ENCODE assay signal across 27 mouse cellular contexts in the genomic region with DNA sequence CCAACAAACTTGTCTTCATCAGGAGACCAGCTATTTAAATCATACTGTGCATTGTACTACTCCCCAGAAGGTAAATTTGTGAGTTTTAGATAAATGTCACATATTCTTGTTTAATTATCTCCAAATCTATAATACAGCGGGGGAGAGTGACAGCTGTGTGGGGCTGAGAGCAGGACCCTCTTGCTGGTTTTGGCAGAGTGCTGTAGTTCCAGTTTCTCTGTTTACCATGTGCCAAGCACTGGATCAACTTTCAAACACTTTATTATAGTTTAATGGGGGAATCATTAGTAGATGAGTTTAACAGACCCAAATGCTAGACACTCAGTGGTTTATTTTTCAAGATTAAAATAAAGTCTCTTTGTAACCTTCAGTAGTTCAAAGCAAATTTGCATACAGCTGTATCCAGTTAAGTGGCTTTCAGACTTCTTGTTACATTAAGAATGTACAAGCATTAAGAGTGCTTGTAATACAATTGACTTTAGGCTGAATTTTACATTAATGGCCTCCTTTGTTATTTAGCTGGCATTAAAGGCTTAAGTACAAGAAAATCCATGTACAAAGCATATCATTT.
DNase-seq lines count a peak whose midpoint lies in the region; ATAC-seq and TF ChIP-seq lines count a peak whose summit lies in the region.
"Had no signal": no experiment of that assay in that cellular context is flagged by ENCODE, and none has a peak within 500 bp of the region (broad histone marks: within the 10 kb centered on the region; RNA-seq: fewer than 3 reads in every experiment).

No protein-coding gene starts in this region.

- no peaks in the 10 kb centered on the region for H3K27me3 ChIP-seq in hindbrain, embryonic 11.5 days (ENCODE audit: control insufficient read depth, insufficient read depth, low read length)
- H3K27me3 ChIP-seq in hindbrain, postnatal 0 days (ENCODE audit: insufficient read depth, low read length), result no peaks in the 10 kb centered on the region
- no peaks in the 10 kb centered on the region for H3K27me3 ChIP-seq in midbrain, embryonic 13.5 days
- no peaks in the 10 kb centered on the region for H3K27me3 ChIP-seq in midbrain, embryonic 10.5 days (ENCODE audit: low read depth, poor library complexity, severe bottlenecking)
- no peaks in the 10 kb centered on the region for H3K27me3 ChIP-seq in forebrain, embryonic 12.5 days
- H3K27me3 ChIP-seq in forebrain, embryonic 16.5 days (replicated peaks; ENCODE audit: control insufficient read depth, insufficient read depth, low read length), result no peaks in the 10 kb centered on the region
- H3K27me3 ChIP-seq: limb, embryonic 13.5 days; lung, embryonic 15.5 days; megakaryocyte, embryonic 14.5 days; neural tube, embryonic 13.5 days; Patski had no signal

- H3K9me3 ChIP-seq in hindbrain, embryonic 11.5 days (ENCODE audit: control insufficient read depth, low read length), result no peaks in the 10 kb centered on the region
- no peaks in the 10 kb centered on the region for H3K9me3 ChIP-seq in hindbrain, postnatal 0 days (ENCODE audit: low read length)
- H3K9me3 ChIP-seq in midbrain, embryonic 13.5 days, result no peaks in the 10 kb centered on the region
- H3K9me3 ChIP-seq in midbrain, embryonic 10.5 days (replicated peaks), result no peaks in the 10 kb centered on the region
- no peaks in the 10 kb centered on the region for H3K9me3 ChIP-seq in forebrain, embryonic 12.5 days
- no peaks in the 10 kb centered on the region for H3K9me3 ChIP-seq in forebrain, embryonic 16.5 days (ENCODE audit: control insufficient read depth, low read length)
- H3K9me3 ChIP-seq: limb, embryonic 13.5 days; lung, embryonic 15.5 days; megakaryocyte, embryonic 14.5 days; neural tube, embryonic 13.5 days had no signal

- H3K4me1 ChIP-seq in hindbrain, embryonic 11.5 days (replicated peaks; ENCODE audit: control insufficient read depth, insufficient read depth, low read length), result no peaks in the 10 kb centered on the region
- H3K4me1 ChIP-seq in hindbrain, postnatal 0 days (ENCODE audit: insufficient read depth, low read length), result no peaks in the 10 kb centered on the region
- H3K4me1 ChIP-seq in midbrain, embryonic 13.5 days (replicated peaks), result no peaks in the 10 kb centered on the region
- no peaks in the 10 kb centered on the region for H3K4me1 ChIP-seq in midbrain, embryonic 10.5 days
- H3K4me1 ChIP-seq in forebrain, embryonic 12.5 days, result no peaks in the 10 kb centered on the region
- H3K4me1 ChIP-seq in forebrain, embryonic 16.5 days (replicated peaks; ENCODE audit: control insufficient read depth, insufficient read depth, low read length), result no peaks in the 10 kb centered on the region
- H3K4me1 ChIP-seq: limb, embryonic 13.5 days; lung, embryonic 15.5 days; megakaryocyte, embryonic 14.5 days; neural tube, embryonic 13.5 days had no signal

- no peak for DNase-seq in hindbrain, embryonic 11.5 days (ENCODE audit: low spot score)
- DNase-seq in hindbrain, postnatal 0 days (ENCODE audit: low spot score), result no peak
- DNase-seq in midbrain, embryonic 10.5 days (ENCODE audit: low spot score), result no peak
- no peak for DNase-seq in lung, postnatal 36 days
- DNase-seq: adrenal gland, postnatal 10 days; cerebellum, adult 11-12 months; cerebellum, adult 9-11 months; gastrocnemius, postnatal 14 days; heart, postnatal 36 days; kidney, adult 8-10 months; kidney, postnatal 4 days; retina, postnatal 1 day; right cerebral cortex, postnatal 14 days; thymus, postnatal 4 days had no signal

- no peak overlapping the region for H3K4me2 ChIP-seq in hindbrain, embryonic 11.5 days (replicated peaks; ENCODE audit: low read depth, low read length)
- no peak overlapping the region for H3K4me2 ChIP-seq in hindbrain, postnatal 0 days (ENCODE audit: low read depth, low read length)
- H3K4me2 ChIP-seq in midbrain, embryonic 13.5 days (replicated peaks), result no peak overlapping the region
- H3K4me2 ChIP-seq in forebrain, embryonic 12.5 days, result no peak overlapping the region
- no peak overlapping the region for H3K4me2 ChIP-seq in forebrain, embryonic 16.5 days (ENCODE audit: low read length)
- H3K4me2 ChIP-seq: heart, embryonic 11.5 days; limb, embryonic 13.5 days; liver, embryonic 11.5 days; lung, embryonic 15.5 days; neural tube, embryonic 13.5 days had no signal

- 0 out of 2 replicates have a peak, but pooled peaks have one; percentile 10 for ATAC-seq in hindbrain, embryonic 11.5 days (ENCODE audit: low FRiP score)
- no peak for ATAC-seq in hindbrain, postnatal 0 days
- 0 out of 2 replicates have a peak, but pooled peaks have one; percentile 45 for ATAC-seq in midbrain, embryonic 13.5 days
- peak; percentile 83; the same call in 1 of the 2 replicates for ATAC-seq in forebrain, embryonic 12.5 days (ENCODE audit: low FRiP score)
- ATAC-seq in forebrain, embryonic 16.5 days, result peak; percentile 89
- ATAC-seq: intestine, embryonic 16.5 days; Patski had no signal

- H3K36me3 ChIP-seq in hindbrain, embryonic 11.5 days (ENCODE audit: control insufficient read depth, insufficient read depth, low read length), result no peaks in the 10 kb centered on the region
- H3K36me3 ChIP-seq in hindbrain, postnatal 0 days (ENCODE audit: insufficient read depth, low read length), result no peaks in the 10 kb centered on the region
- H3K36me3 ChIP-seq in midbrain, embryonic 13.5 days, result no peaks in the 10 kb centered on the region
- no peaks in the 10 kb centered on the region for H3K36me3 ChIP-seq in midbrain, embryonic 10.5 days
- no peaks in the 10 kb centered on the region for H3K36me3 ChIP-seq in forebrain, embryonic 12.5 days (replicated peaks)
- no peaks in the 10 kb centered on the region for H3K36me3 ChIP-seq in forebrain, embryonic 16.5 days (ENCODE audit: control insufficient read depth, insufficient read depth)
- H3K36me3 ChIP-seq: limb, embryonic 13.5 days; lung, embryonic 15.5 days; neural tube, embryonic 13.5 days had no signal

- H3K9ac ChIP-seq in hindbrain, embryonic 11.5 days (ENCODE audit: low read depth, low read length), result no peak overlapping the region
- H3K9ac ChIP-seq in hindbrain, postnatal 0 days (replicated peaks; ENCODE audit: low read length), result no peak overlapping the region
- H3K9ac ChIP-seq in midbrain, embryonic 13.5 days (replicated peaks), result no peak overlapping the region
- no peak overlapping the region for H3K9ac ChIP-seq in forebrain, embryonic 12.5 days
- no peak overlapping the region for H3K9ac ChIP-seq in forebrain, embryonic 16.5 days (replicated peaks; ENCODE audit: low read depth, low read length)
- H3K9ac ChIP-seq: limb, embryonic 13.5 days; lung, embryonic 15.5 days; neural tube, embryonic 13.5 days had no signal

- TF ChIP-seq CTCF in hindbrain, postnatal 0 days (IDR thresholded peaks at IDR 0.05; ENCODE audit: low read depth), result no peak

- H3K4me3 ChIP-seq in hindbrain, embryonic 11.5 days (ENCODE audit: low read depth, low read length), result no peak overlapping the region
- no peak overlapping the region for H3K4me3 ChIP-seq in hindbrain, postnatal 0 days (ENCODE audit: low read length)
- no peak overlapping the region for H3K4me3 ChIP-seq in midbrain, embryonic 13.5 days (replicated peaks)
- no peak overlapping the region for H3K4me3 ChIP-seq in midbrain, embryonic 10.5 days
- no peak overlapping the region for H3K4me3 ChIP-seq in forebrain, embryonic 12.5 days (replicated peaks)
- H3K4me3 ChIP-seq in forebrain, embryonic 16.5 days (replicated peaks; ENCODE audit: low read length), result no peak overlapping the region
- H3K4me3 ChIP-seq: erythroblast, embryonic 14.5 days; limb, embryonic 13.5 days; lung, embryonic 15.5 days; megakaryocyte, embryonic 14.5 days; neural tube, embryonic 13.5 days had no signal

- 76% methylated on average over 1 of the region's 1 CpGs for WGBS in hindbrain, embryonic 11.5 days
- WGBS in hindbrain, postnatal 0 days, result 41% methylated on average over 1 of the region's 1 CpGs
- 40% methylated on average over 1 of the region's 1 CpGs for WGBS in midbrain, embryonic 13.5 days
- WGBS in midbrain, embryonic 10.5 days, result 86% methylated on average over 1 of the region's 1 CpGs
- 59% methylated on average over 1 of the region's 1 CpGs for whole genome bisulfite sequencing in forebrain, embryonic 12.5 days
- WGBS in forebrain, embryonic 16.5 days, result 31% methylated on average over 1 of the region's 1 CpGs

- H3K27ac ChIP-seq in hindbrain, embryonic 11.5 days (ENCODE audit: low read depth, low read length), result no peak overlapping the region
- no peak overlapping the region for H3K27ac ChIP-seq in hindbrain, postnatal 0 days
- no peak overlapping the region for H3K27ac ChIP-seq in midbrain, embryonic 13.5 days
- no peak overlapping the region for H3K27ac ChIP-seq in midbrain, embryonic 10.5 days (replicated peaks)
- H3K27ac ChIP-seq in forebrain, embryonic 12.5 days, result no peak overlapping the region
- no peak overlapping the region for H3K27ac ChIP-seq in forebrain, embryonic 16.5 days (ENCODE audit: low read length)
- H3K27ac ChIP-seq: kidney, postnatal 0 days; limb, embryonic 13.5 days; lung, embryonic 15.5 days; neural tube, embryonic 13.5 days had no signal
